Mouse (Mus musculus): ENCODE measurements around the gene Phykpl. TPM values are rescaled to one million over a fixed set of nuclear protein-coding genes. Genes with fewer than 3 reads are reported as not detected.
"Not testable (repeated sequence)": the region's sequence is repeated elsewhere in the genome, so short reads cannot be mapped to it uniquely, and the experiment has no call there.

Gene Phykpl
- polyA plus RNA-seq, 1 experiment from 2014 or later, result 17.5 TPM

- Histone ChIP-seq H3K9ac (peak within 1 kb of the TSS; percentile 100), H3K9me3 (no peaks in the 10 kb centered on the region), H3K4me2 (replicated peaks) (peak within 1 kb of the TSS; percentile 90), H3K4me3 (peak within 1 kb of the TSS; percentile 99), H3K27me3 (no peaks in the 10 kb centered on the region; the same call in 1 of the 2 replicates), H3K27ac (peak within 1 kb of the TSS; percentile 96), H3K36me3 (peaks cover 36% of the 10 kb centered on the region), H3K4me1 (peaks cover 33% of the 10 kb centered on the region)
- under 1% methylated on average over 78 of the region's 91 CpGs for WGBS
- peak; percentile 87 for ATAC-seq (ENCODE audit: insufficient number of reproducible peaks, insufficient read depth, low FRiP score, low TSS enrichment)
Observed at GRCm38 (mm10) chr11:51606447-51607095, 22.0 kb downstream of the Phykpl start, which contains the start of gene Hnrnpab. Gene Hnrnpab, minus strand, starts transcription at chr11:51606847.

- H3K36me3 ChIP-seq, result peaks cover 30% of the 10 kb centered on the region
- peak; percentile 47; the same call in 1 of the 2 replicates for ATAC-seq (ENCODE audit: insufficient number of reproducible peaks, insufficient read depth, low FRiP score, low TSS enrichment)
- no peaks in the 10 kb centered on the region for H3K9me3 ChIP-seq
- peaks cover 27% of the 10 kb centered on the region for H3K4me1 ChIP-seq
- peak overlapping the region; percentile 99 for H3K4me3 ChIP-seq
- H3K9ac ChIP-seq, result peak overlapping the region; percentile 100
- peak overlapping the region; percentile 86 for H3K27ac ChIP-seq
- H3K4me2 ChIP-seq (replicated peaks), result peak overlapping the region; percentile 60
- no peaks in the 10 kb centered on the region; the same call in 1 of the 2 replicates for H3K27me3 ChIP-seq
- WGBS, result 7% methylated on average over 15 of the region's 15 CpGs
Observed at GRCm38 (mm10) chr11:51607096-51607738, 22.7 kb downstream of the Phykpl start.

GRCm38 (mm10) chr11:51609266-51609909 lies 24.8 kb downstream of the Phykpl start:
- Histone ChIP-seq H3K9me3 (no peaks in the 10 kb centered on the region), H3K27me3 (no peaks in the 10 kb centered on the region; the same call in 1 of the 2 replicates), H3K4me3 (no peak overlapping the region), H3K4me2 (replicated peaks) (no peak overlapping the region), H3K27ac (no peak overlapping the region), H3K36me3 (peaks cover 8% of the 10 kb centered on the region), H3K4me1 (peaks cover 10% of the 10 kb centered on the region), H3K9ac (no peak overlapping the region)
- ATAC-seq (ENCODE audit: insufficient number of reproducible peaks, insufficient read depth, low FRiP score, low TSS enrichment), result no peak
- WGBS, result 80% methylated on average over 3 of the region's 3 CpGs

- H3K9ac ChIP-seq; H3K36me3 ChIP-seq; H3K27ac ChIP-seq; H3K27me3 ChIP-seq; H3K4me3 ChIP-seq; H3K9me3 ChIP-seq; H3K4me2 ChIP-seq (replicated peaks); ATAC-seq (ENCODE audit: insufficient number of reproducible peaks, insufficient read depth, low FRiP score, low TSS enrichment): not testable (repeated sequence)
- peaks cover 10% of the 10 kb centered on the region; the same call in 1 of the 2 replicates for H3K4me1 ChIP-seq
- 84% methylated on average over 5 of the region's 5 CpGs for WGBS
Observed at GRCm38 (mm10) chr11:51609940-51610339, 25.4 kb downstream of the Phykpl start.

- no peaks in the 10 kb centered on the region for H3K9me3 ChIP-seq
- H3K27me3 ChIP-seq, result no peaks in the 10 kb centered on the region
- H3K4me1 ChIP-seq, result peaks cover 11% of the 10 kb centered on the region; the same call in 1 of the 2 replicates
- peak overlapping the region; percentile 71; the same call in 1 of the 2 replicates for H3K27ac ChIP-seq
- H3K9ac ChIP-seq, result no peak overlapping the region
- no peak overlapping the region for H3K4me3 ChIP-seq
- no peak for ATAC-seq (ENCODE audit: insufficient number of reproducible peaks, insufficient read depth, low FRiP score, low TSS enrichment)
- no peak overlapping the region for H3K4me2 ChIP-seq (replicated peaks)
- 74% methylated on average over 8 of the region's 8 CpGs for WGBS
- no peaks in the 10 kb centered on the region for H3K36me3 ChIP-seq
Observed at GRCm38 (mm10) chr11:51614256-51614655, 29.7 kb downstream of the Phykpl start.

GRCm38 (mm10) chr11:51615129-51615528 lies 30.6 kb downstream of the Phykpl start:
- Histone ChIP-seq H3K27me3 (no peaks in the 10 kb centered on the region), H3K4me2 (replicated peaks) (peak overlapping the region; percentile 62), H3K9me3 (no peaks in the 10 kb centered on the region), H3K36me3 (no peaks in the 10 kb centered on the region), H3K4me3 (peak overlapping the region; percentile 35), H3K4me1 (peaks cover 11% of the 10 kb centered on the region), H3K27ac (peak overlapping the region; percentile 71), H3K9ac (peak overlapping the region; percentile 41)
- ATAC-seq (ENCODE audit: insufficient number of reproducible peaks, insufficient read depth, low FRiP score, low TSS enrichment), result no peak
- WGBS, result 42% methylated on average over 7 of the region's 7 CpGs

- Histone ChIP-seq H3K27me3 (no peaks in the 10 kb centered on the region), H3K9ac (peak overlapping the region; percentile 41), H3K4me1 (peaks cover 16% of the 10 kb centered on the region), H3K4me3 (peak overlapping the region; percentile 35), H3K36me3 (no peaks in the 10 kb centered on the region), H3K4me2 (replicated peaks) (peak overlapping the region; percentile 62), H3K27ac (peak overlapping the region; percentile 71), H3K9me3 (no peaks in the 10 kb centered on the region)
- 4% methylated on average over 14 of the region's 14 CpGs for WGBS
- peak; percentile 53; the same call in 1 of the 2 replicates for ATAC-seq (ENCODE audit: insufficient number of reproducible peaks, insufficient read depth, low FRiP score, low TSS enrichment)
Observed at GRCm38 (mm10) chr11:51615601-51616000, 31.0 kb downstream of the Phykpl start.

GRCm38 (mm10) chr11:51616113-51616512 lies 31.6 kb downstream of the Phykpl start:
- not testable (repeated sequence) for ATAC-seq (ENCODE audit: insufficient number of reproducible peaks, insufficient read depth, low FRiP score, low TSS enrichment); H3K9me3 ChIP-seq; H3K27me3 ChIP-seq; H3K36me3 ChIP-seq
- 86% methylated on average over 7 of the region's 7 CpGs for WGBS
- H3K4me3 ChIP-seq, result peak overlapping the region; percentile 35; the same call in 1 of the 2 replicates
- peak overlapping the region; percentile 62 for H3K4me2 ChIP-seq (replicated peaks)
- H3K4me1 ChIP-seq, result peaks cover 20% of the 10 kb centered on the region
- peak overlapping the region; percentile 71; the same call in 1 of the 2 replicates for H3K27ac ChIP-seq
- peak overlapping the region; percentile 41; the same call in 1 of the 2 replicates for H3K9ac ChIP-seq

DNA sequence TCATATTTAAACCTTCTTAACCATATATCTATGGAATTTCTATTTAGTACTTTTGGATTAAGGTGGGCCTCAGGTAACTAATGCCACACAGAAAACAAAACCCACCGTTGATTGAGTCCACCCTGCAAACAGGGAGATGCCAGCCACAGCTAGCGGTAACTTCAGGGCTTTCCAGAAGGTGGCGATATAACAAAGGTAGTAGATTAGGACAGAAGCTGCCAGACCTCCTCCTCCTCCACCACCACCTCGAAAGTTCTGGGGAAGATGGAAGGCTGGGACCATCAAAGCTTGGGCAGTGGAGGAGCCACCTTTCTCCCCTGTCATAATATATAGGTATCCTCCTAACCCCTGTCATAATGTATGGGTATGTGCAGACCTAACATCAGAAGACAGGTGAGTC lies 33.1 kb downstream of the Phykpl start:
- Histone ChIP-seq H3K27me3 (no peaks in the 10 kb centered on the region), H3K4me3 (no peak overlapping the region), H3K9me3 (no peaks in the 10 kb centered on the region), H3K36me3 (peaks cover 14% of the 10 kb centered on the region), H3K9ac (no peak overlapping the region), H3K4me1 (peaks cover 20% of the 10 kb centered on the region), H3K27ac (no peak overlapping the region), H3K4me2 (replicated peaks) (no peak overlapping the region)
- no peak for ATAC-seq (ENCODE audit: insufficient number of reproducible peaks, insufficient read depth, low FRiP score, low TSS enrichment)
- 5% methylated on average over 4 of the region's 4 CpGs for WGBS

DNA sequence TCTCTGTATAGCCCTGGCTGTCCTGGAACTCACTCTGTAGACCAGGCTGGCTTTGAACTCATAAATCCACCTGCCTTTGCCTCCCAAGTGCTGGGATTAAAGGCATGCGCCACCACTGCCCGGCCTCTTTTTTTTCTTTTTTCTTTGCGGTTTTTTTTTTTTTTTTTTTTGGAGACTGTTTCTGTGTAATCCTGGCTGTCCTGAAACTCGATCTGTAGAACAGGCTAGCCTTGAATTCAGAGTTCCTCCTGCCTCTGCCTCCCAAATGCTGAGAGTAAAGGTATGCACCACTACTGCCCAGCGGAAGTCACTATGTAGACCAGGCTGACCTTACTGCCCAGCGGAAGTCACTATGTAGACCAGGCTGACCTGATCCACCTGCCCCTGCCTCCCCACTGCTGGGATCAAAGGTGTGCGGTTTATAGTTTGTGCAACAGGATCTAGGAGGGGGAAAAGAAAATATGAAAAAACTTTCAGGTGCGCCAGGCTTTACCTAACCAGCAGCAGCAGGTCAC lies 34.4 kb downstream of the Phykpl start:
- Histone ChIP-seq H3K9ac (no peak overlapping the region), H3K9me3 (no peaks in the 10 kb centered on the region), H3K27ac (no peak overlapping the region), H3K27me3 (no peaks in the 10 kb centered on the region), H3K4me3 (peak overlapping the region; percentile 84), H3K4me2 (replicated peaks) (peak overlapping the region; percentile 82), H3K4me1 (peaks cover 20% of the 10 kb centered on the region), H3K36me3 (peaks cover 27% of the 10 kb centered on the region)
- ATAC-seq (ENCODE audit: insufficient number of reproducible peaks, insufficient read depth, low FRiP score, low TSS enrichment), result peak; percentile 53
- WGBS, result 46% methylated on average over 8 of the region's 8 CpGs

GRCm38 (mm10) chr11:51619409-51620060 lies 35.0 kb downstream of the Phykpl start, which contains the start of gene Nhp2:
Gene Nhp2, plus strand, starts transcription at chr11:51619735.
- Histone ChIP-seq H3K4me3 (peak within 1 kb of the TSS; percentile 84), H3K27me3 (no peaks in the 10 kb centered on the region), H3K36me3 (peaks cover 32% of the 10 kb centered on the region), H3K4me1 (peaks cover 17% of the 10 kb centered on the region), H3K9me3 (no peaks in the 10 kb centered on the region), H3K27ac (peak within 1 kb of the TSS; percentile 30; the same call in 1 of the 2 replicates), H3K9ac (peak within 1 kb of the TSS; percentile 73), H3K4me2 (replicated peaks) (peak within 1 kb of the TSS; percentile 82)
- under 1% methylated on average over 51 of the region's 51 CpGs for WGBS
- ATAC-seq (ENCODE audit: insufficient number of reproducible peaks, insufficient read depth, low FRiP score, low TSS enrichment), result peak; percentile 89
